Mouse (Mus musculus) layer of hippocampus, adult 11-12 months (tissue): ENCODE measurements at regions not wholly inside any gene's neighbourhood (a gene's known extent, or its start where the extent isn't known, plus 50 kb on each side); places are given as distances from the start of the nearest gene placed in this dataset.

ENCODE experiments used
- DNase-seq: peaks from one replicate; pipeline ENCODE4 v3.0.0; 2022; ENCODE audit warnings: low spot score

DNA sequence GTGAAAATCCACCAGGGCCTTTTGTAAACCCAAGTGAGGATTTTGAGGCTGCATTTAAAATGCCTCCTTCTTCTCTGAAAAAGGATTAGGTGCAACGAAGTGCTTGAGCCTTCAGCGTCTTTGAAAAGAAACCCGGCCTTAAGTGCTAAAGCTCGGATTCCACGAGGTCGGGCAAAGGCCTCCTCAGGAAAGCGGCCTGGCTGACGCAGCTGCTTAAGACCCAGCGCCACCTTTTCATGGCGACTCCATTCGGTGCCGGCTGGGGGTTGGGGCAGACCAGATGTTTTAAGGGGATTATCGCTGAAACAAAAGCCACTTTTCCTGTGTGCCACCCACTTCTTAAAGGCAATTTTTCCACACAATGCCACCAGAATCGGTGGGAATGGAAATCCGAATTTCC lies 61.6 kb upstream of the 4932438H23Rik start:
- DNase-seq = no peak

- DNase-seq = peak; percentile 33
Measured at GRCm38 (mm10) chr16:91160679-91161078, 64.6 kb upstream of the Olig2 start.

- no peak for DNase-seq
Measured at GRCm38 (mm10) chr16:91161616-91162015, 63.6 kb upstream of the Olig2 start.

- no peak for DNase-seq
Measured at GRCm38 (mm10) chr16:91162381-91162780, 62.9 kb upstream of the Olig2 start.

- DNase-seq = no peak
Measured at GRCm38 (mm10) chr16:91165906-91166305, 59.4 kb upstream of the Olig2 start.

DNA sequence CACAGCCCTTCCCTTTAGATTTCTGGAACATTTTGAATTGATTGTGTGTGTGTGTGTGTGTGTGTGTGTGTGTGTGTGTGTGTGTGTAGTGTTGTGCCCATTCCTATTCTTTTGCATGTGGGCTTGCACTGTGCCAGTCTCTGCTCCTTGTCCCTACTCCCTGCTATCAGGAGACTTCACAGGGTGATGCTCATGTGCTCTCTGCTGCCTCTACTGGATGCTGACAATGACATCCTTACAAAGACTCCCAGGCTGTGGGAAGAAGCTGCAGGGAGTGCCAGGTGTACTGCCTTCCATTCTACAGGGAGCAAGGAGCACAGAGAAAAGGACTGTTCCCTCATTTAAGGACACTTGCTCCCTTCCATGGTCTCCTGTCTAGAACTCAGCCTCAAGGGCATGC lies 58.4 kb upstream of the Olig2 start:
- DNase-seq = peak; percentile 53

DNA sequence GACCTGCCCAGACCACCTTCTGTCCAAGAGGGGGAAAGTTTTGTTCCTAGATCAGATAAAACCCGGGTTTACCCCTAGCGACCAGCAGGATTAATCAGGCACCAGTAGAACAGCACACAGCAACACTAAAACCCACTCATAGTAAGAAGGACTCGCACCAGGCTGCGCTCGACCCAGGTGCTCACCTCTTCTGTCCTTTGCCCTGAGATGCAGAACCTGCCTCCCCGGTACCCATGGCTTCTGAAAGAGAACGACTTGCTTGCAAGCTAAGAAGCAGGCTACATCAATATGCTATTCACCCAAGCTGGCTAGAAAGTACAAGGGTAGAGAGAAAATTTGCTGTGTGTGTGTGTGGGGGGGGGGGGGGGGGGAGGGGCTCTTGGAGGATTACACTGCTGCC lies 56.9 kb upstream of the Olig2 start:
- no peak for DNase-seq

DNA sequence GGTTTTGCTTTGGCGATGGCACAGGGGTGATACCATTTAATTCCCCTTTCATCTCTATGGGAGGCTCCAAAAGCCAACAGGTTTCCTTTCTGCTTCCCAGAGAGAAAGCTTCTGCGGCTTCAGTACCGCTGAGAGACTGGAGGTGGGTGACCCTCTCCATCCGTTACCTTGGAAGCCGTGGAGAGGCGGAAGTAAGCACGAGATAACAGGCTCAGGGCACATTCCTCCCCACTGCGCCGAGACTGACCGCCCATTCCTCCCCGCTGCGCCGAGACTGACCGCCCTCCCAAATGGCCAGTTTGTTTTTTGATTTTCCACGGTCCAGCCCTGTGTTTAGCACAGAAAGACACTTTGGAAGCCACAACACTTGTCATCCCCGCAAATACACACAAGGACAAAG lies 55.4 kb upstream of the Olig2 start:
- DNase-seq = no peak

- DNase-seq = no peak
Measured at GRCm38 (mm10) chr16:91171911-91172440, 53.3 kb upstream of the Olig2 start.

DNA sequence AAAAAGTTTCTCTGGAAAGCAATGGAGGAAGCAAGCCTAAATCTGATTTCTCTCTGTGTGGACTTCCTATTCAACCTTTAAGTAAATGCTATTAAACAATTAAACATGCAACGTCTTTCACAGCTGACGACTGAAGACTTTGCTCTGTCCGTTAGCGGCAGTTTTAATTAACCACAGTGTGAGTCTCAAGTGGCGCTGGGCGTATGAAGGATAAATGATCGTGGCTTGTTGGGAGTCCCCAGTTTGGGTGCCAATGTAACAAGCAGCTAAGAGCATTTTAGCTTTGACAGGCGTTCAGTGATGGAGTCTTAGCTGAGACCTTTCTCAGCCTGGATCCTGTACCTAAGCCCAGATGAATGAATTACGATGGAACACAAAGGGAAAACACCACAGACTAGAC lies 52.7 kb upstream of the Olig2 start:
- no peak for DNase-seq

GRCm38 (mm10) chr16:91173241-91173640 lies 52.0 kb upstream of the Olig2 start:
- DNase-seq = no peak

DNA sequence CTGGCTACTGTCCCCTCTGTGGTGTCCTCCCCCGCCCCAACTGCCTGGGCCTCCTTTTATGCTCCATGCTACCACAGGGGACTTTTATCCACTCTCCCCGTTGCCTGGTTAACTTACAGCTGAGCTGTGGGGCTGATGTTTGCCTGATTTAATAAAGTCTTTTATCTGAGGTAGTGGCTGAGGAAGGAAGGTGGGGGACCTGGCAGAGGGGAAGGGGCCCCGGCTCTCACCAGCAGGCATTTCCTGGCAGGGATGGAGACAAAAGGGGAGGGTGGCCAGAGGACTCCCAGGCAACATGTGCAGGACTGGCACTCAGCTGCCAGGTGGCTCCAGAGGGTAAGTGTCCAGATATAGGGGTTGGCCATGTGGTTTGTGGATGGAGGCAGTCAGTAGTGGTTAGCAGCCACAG lies 51.4 kb upstream of the Olig2 start:
- no peak for DNase-seq

GRCm38 (mm10) chr16:91174401-91174800 lies 50.9 kb upstream of the Olig2 start:
- no peak for DNase-seq
